Mouse (Mus musculus) effector memory CD4-positive, alpha-beta T cell, adult 7 months (primary cell): ENCODE results near the gene Gm1993. TPM values are rescaled to one million over a fixed set of nuclear protein-coding genes. Genes with fewer than 3 reads are reported as not detected.

Experiments
- polyA plus RNA-seq: library from polyadenylated mRNA; unstranded; fragments of 100-300 nt; shearing (Covaris generic); gene quantifications from one replicate; pipeline ENCODE4 v1.2.1, GENCODE M21; 2017

Gene Gm1993
- polyA plus RNA-seq: not detected

DNA sequence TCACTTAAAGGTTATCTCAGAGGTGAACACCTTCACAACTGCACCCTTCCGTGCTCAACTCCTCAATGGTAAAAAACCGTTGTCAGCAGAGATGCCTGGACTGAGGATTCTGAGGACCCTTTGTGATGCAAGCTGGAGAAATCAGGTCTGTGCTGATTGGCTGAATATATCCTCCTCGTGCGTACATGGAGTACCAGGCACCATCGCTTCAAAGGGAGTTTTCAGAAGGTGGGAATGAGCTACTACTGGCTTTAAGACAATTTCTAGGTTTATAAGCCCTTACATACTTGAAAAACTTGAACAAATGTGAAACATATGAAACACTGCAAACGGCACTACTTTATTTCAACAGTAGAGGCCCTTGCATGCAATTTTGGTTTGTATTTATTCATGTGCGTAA lies at the start of gene Gm1993:
Gm1993 (minus strand) TSS at position 101 of the 400 bp plus-strand sequence.

